Mouse (Mus musculus) ZHBTc4 (cell line): ENCODE measurements around the gene Smad9.
A peak's percentile ranks its signal among the peaks of the same experiment; 100 is the strongest.

Experiments
- DNase-seq: peaks from one replicate; pipeline ENCODE4 v3.0.0-alpha.2; 2011; ENCODE audit warnings: low read depth, low spot score

Smad9 gene

DNA sequence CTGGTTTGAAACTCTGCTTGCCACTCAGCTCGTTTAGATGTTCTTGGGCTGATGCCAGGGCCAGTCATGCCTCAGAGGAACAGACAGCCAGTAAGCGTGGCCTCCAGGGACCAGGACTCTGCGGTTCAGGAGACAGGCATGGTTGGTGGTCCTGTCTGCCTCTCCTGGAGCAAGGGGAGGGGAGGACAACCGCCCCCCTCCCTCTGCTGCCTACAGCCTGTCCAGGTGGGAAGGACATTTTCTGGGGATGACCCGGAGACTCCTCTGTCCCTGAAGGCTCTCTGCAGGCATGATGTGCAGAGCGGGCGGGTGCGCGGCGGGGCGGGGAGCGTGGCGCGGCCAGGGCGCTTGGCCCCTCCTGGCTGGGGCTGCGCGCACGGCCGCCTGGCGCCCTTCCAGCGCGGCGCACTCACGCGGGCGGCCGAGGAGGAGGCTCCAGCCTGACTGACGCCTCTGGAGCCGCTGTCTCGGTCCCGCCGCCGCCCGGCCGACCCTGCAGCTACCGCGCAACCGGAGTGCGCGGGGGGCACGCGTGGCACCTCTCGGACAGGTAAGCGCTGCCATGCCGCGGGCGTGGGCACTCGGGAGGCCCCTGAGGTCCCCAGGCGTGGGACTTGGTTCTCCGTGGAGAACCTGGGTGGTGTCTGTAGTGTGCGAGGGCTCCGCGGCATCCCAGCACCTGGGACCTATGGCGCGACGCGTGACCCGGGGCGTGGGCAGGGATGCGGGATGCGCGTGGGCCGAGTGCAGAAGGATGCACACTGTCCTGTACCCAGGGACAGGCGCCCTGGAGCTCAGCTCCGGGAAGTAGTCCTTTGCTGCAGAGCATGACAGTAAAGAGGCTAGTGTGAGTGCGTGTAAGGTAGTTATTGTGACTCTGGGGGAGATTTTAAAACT lies at the start of gene Smad9:
Smad9 (plus strand) TSS at position 438 of the 897 bp plus-strand sequence.
- DNase-seq: peak; percentile 72

- DNase-seq: no peak
Observed at GRCm38 (mm10) chr3:54708972-54709371, 46.4 kb upstream of the Smad9 start.

- no peak for DNase-seq
Observed at GRCm38 (mm10) chr3:54714253-54714652, 41.1 kb upstream of the Smad9 start, which contains the start of gene Gm21958. TSS of gene Gm21958 (minus strand) at chr3:54714353.

DNA sequence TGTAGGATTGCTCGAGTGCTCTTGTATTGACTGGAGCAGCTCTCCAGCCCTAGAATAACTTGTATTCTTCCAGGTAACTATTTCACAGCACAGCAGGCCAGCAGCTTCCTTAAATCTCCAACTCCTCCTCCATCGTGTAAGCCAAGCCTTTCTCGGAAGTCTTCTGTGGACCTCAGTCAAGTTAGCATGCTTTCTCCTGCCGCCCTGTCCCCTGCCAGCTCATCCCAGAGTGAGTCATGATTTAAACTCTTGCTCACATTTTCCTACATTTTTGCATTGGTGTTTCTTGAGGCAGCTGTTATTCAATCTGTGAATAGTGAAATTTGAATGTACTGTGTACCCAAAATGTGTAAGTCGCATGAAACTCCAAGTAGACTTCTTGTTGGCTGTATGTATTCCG lies 39.9 kb upstream of the Smad9 start:
- DNase-seq: no peak

- DNase-seq: no peak
Observed at GRCm38 (mm10) chr3:54717348-54717747, 38.0 kb upstream of the Smad9 start.

- DNase-seq: no peak
Observed at GRCm38 (mm10) chr3:54718947-54719346, 36.4 kb upstream of the Smad9 start.

DNA sequence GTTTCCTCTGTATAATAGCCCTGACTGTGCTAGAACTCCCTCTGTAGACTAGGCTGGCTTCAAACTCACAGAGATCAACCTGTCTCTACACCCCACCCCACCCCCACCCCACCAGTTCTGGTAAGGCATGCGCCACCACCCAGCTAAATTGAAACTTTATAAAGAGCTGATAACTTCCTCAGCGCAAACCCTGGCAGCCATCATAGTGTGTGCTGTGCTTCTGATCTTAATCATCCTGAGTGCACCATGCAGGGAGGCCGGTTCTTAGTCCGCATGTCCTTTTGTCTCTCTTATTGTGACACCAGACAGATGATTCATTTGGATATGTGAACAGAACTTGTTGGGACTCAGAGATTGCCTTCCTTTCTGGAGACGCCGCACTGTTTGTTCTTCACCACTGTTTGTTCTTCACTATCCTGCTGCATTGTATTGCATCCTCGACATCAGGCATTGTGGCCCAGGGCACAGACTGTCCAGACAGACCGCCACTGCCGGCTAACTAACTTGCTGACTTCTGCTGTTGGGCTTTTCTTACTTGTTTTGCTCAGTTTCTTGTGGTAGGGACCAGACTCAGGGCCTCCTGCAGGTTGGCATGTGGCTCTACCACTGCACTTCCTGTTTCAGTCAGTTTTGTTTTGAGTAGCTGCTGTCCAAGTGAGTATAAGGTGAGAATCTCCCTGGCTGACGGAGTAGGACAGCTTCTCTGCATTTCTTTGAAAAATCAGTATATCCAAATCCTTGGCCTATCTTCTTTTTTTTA lies 31.5 kb upstream of the Smad9 start:
- peak; percentile 45 for DNase-seq

- no peak for DNase-seq
Observed at GRCm38 (mm10) chr3:54725344-54725743, 30.0 kb upstream of the Smad9 start.

GRCm38 (mm10) chr3:54727588-54727987 lies 27.8 kb upstream of the Smad9 start:
- DNase-seq: no peak

DNA sequence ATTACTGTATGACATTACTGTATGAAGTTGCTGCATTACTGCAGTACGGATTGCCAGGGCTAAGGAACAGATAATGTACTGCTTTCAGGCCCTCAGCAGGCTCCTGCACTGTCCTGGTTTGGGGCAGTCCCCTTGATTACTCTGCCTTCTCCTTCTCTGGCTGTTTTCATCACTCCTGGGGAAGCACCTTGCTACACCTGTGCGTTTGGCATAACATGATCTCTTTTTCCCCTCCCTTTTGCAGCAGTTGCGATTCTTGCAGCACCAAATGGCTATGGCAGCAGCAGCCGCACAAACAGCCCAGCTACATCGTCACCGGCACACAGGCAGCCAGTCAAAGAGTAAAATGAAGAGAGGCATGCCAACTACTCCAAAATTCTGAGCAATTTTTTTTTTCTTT lies 27.3 kb upstream of the Smad9 start:
- DNase-seq: no peak

DNA sequence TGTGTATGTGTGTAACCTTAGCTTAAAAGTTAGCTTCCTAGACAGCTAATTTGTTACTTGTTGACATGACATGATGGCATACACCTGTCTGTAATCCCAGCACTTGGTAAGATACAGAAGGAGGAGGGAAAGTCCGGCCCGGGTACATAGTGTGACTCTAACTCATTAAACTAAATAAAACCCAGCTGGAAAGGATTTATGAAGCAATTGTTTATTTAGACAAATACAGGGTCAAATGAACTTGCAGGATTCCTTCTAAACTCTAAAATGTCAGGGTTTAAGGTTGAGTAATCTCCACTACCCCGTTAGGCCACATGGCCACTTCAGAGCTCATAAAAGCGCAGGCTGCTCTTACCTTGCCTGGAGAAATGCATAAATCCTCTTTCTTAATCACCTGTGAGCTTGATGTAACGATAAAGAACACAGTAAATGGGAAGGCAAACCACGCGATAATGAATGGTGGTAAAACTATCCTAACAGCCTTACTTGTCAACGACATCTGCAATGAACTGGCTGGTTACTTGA lies 23.7 kb upstream of the Smad9 start:
- no peak for DNase-seq

- DNase-seq: no peak
Observed at GRCm38 (mm10) chr3:54732371-54732770, 23.0 kb upstream of the Smad9 start.

- DNase-seq: peak; percentile 96
Observed at GRCm38 (mm10) chr3:54734411-54735246, 20.8 kb upstream of the Smad9 start.

DNA sequence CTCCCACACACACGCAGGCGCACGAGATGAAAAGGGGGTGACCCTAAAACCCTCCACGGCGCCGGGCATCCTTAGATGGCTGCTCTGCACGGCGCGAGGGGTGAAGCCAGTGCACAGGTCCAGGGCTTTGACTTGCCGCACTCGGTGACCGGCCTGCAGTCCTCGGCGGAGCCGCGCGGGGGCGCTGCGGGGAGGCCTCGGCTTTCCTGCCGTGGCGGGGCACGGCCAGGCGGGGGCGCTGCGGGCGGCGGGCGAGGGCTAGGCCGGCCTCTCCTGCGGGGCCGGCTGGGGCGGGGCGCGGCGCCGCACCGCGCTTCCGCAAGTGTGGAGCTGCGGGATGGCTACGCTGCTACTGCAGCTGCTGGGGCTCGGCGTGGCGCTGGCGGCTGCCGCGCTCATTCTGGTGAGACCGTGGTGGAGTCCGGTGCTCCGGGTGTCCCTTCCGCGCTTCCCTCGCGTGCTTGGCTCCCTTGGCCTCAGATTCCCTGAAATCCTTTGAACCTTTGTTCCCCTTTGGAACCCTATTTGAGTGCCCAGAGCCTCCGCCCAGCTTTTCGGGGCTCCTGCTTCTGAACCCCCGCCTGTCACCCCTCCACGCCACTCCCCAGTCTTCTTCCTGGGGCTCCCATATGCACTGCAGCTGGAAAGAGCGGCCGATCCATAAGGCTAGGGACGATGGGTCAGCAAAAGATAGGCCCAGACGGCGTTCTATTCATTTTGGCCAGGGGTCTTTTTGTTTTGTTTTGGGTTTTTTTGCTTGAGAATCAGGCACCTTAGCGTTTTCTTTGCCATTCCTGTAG lies 19.9 kb upstream of the Smad9 start, which contains the start of the genes Exosc8 and Alg5:
Exosc8 (minus strand) TSS at position 147 of the 800 bp plus-strand sequence.
Alg5 (plus strand) TSS at position 293 of the 800 bp plus-strand sequence.
- peak; percentile 86 for DNase-seq

- DNase-seq: peak; percentile 24
Observed at GRCm38 (mm10) chr3:54736101-54736927, 19.1 kb upstream of the Smad9 start.

DNA sequence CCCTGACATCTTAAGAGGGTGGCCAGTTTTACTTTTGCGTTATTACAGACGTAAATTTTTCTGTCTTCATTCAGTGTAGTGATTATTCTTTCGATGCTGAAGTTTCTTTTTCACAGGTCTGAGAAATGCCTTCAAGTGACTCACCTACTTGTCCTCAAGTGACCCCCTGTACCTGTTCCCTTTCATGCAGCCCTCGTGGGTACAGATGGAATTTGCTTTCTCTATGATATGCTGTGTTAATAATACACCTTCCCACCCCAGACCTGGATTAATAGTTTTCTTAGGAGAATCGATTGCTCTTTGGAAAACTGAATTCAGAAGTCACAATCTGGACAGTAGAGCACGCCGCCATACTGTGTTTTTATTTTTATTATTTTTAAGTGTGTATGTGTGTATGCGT lies 18.1 kb upstream of the Smad9 start:
- no peak for DNase-seq

DNA sequence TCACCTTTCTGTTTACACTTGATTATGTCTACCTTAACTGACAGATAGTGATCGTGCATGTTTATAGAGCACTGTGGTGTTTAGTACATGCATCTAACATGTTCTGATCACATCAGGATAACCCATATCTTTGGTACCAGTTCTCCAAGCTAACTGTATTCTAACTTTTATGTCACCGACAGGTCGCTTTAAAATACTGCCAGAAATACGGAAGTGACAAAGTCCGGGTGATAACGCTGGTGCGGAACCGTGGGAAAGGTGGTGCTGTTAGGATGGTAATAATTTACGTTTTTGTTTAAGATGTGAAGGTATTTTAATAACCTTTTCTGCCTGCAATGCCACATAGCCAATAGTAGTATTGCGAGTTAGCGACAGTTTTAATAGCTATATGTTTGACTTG lies 13.4 kb upstream of the Smad9 start:
- no peak for DNase-seq

- peak; percentile 84 for DNase-seq
Observed at GRCm38 (mm10) chr3:54745799-54746198, 9.6 kb upstream of the Smad9 start.

- no peak for DNase-seq
Observed at GRCm38 (mm10) chr3:54753411-54753810, 2.0 kb upstream of the Smad9 start.

DNA sequence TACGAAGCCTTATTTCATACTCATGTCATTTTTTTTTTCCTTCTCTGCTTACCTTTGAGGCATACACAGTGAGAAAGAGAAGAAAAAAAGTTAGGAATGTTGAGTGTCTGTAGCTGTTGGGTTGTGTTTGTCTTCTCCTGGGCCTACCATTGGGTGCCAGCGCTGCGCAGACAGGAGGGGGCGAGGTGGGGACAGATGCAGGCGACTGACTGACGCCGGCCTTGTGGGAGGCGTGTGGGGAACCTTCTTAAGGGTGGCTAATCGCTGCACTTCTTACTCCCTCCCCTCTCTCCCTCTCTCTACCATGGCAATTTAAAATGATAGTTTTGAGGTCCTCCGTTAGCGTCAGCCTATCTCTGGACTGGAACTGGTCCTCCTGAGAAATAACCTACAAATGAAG lies 676 bp downstream of the Smad9 start:
- peak; percentile 39 for DNase-seq
